Mouse (Mus musculus) lung, adult 18-20 months (tissue): ENCODE data around the gene Gm21992.
"Not testable (repeated sequence)": the region's sequence is repeated elsewhere in the genome, so short reads cannot be mapped to it uniquely, and the experiment has no call there.

ENCODE experiments used
- DNase-seq, 2 experiments: peaks; one replicate each; pipeline ENCODE4 v3.0.0; 2022; ENCODE audit warnings: mixed read lengths in 2 of 2

Gene Gm21992

GRCm38 (mm10) chr19:4812334-4812949 is 1.0 kb upstream of the Gm21992 start:
- DNase-seq, result not testable (repeated sequence)

- no peak for DNase-seq
Measured at GRCm38 (mm10) chr19:4811909-4812242, 464 bp upstream of the Gm21992 start.

- no peak for DNase-seq
Measured at GRCm38 (mm10) chr19:4810746-4811062, 708 bp downstream of the Gm21992 start.

- DNase-seq, result no peak
Measured at GRCm38 (mm10) chr19:4810309-4810708, 1.1 kb downstream of the Gm21992 start.

GRCm38 (mm10) chr19:4803283-4803682 is 8.1 kb downstream of the Gm21992 start:
- DNase-seq, result no peak

- DNase-seq, result no peak
Measured at GRCm38 (mm10) chr19:4802691-4803091, 8.7 kb downstream of the Gm21992 start.

GRCm38 (mm10) chr19:4799083-4799482 is 12.3 kb downstream of the Gm21992 start:
- no peak for DNase-seq

- DNase-seq, result no peak
Measured at GRCm38 (mm10) chr19:4797846-4798245, 13.6 kb downstream of the Gm21992 start.

GRCm38 (mm10) chr19:4795929-4796328 is 15.5 kb downstream of the Gm21992 start:
- DNase-seq, result no peak

GRCm38 (mm10) chr19:4793831-4794422 is 17.5 kb downstream of the Gm21992 start, which contains the start of gene Rbm4:
TSS of gene Rbm4 (minus strand) at chr19:4793901.
- peak; percentile 99 for DNase-seq

GRCm38 (mm10) chr19:4793281-4793830 is 18.1 kb downstream of the Gm21992 start:
- DNase-seq, result no peak

- no peak for DNase-seq
Measured at GRCm38 (mm10) chr19:4786313-4786712, 25.1 kb downstream of the Gm21992 start.

- DNase-seq, result no peak
Measured at GRCm38 (mm10) chr19:4785206-4785605, 26.2 kb downstream of the Gm21992 start.

GRCm38 (mm10) chr19:4782891-4783290 is 28.5 kb downstream of the Gm21992 start:
- DNase-seq, result peak in 1 of 2 experiments; percentile 32

GRCm38 (mm10) chr19:4772785-4773184 is 38.6 kb downstream of the Gm21992 start:
- DNase-seq, result no peak

GRCm38 (mm10) chr19:4767507-4768148 is 43.8 kb downstream of the Gm21992 start:
- no peak for DNase-seq

- peak in 1 of 2 experiments; percentile 37 for DNase-seq
Measured at GRCm38 (mm10) chr19:4762876-4763275, 48.5 kb downstream of the Gm21992 start.

GRCm38 (mm10) chr19:4760544-4760943 is 50.9 kb downstream of the Gm21992 start:
- DNase-seq, result not testable (repeated sequence)

GRCm38 (mm10) chr19:4756921-4757320 is 54.5 kb downstream of the Gm21992 start:
- no peak for DNase-seq

- DNase-seq, result peak; percentile 94 to 96
Measured at GRCm38 (mm10) chr19:4756193-4756911, 55.1 kb downstream of the Gm21992 start, which contains the start of gene Rbm4b. TSS of gene Rbm4b (plus strand) at chr19:4756497.

- DNase-seq, result peak; percentile 91 to 93
Measured at GRCm38 (mm10) chr19:4755565-4756192, 55.7 kb downstream of the Gm21992 start.

- DNase-seq, result no peak
Measured at GRCm38 (mm10) chr19:4749975-4750374, 61.4 kb downstream of the Gm21992 start.

GRCm38 (mm10) chr19:4748493-4748892 is 62.9 kb downstream of the Gm21992 start:
- DNase-seq, result no peak
